Comparison of ENCODE assay signal across 9 mouse cellular contexts in the genomic region with DNA sequence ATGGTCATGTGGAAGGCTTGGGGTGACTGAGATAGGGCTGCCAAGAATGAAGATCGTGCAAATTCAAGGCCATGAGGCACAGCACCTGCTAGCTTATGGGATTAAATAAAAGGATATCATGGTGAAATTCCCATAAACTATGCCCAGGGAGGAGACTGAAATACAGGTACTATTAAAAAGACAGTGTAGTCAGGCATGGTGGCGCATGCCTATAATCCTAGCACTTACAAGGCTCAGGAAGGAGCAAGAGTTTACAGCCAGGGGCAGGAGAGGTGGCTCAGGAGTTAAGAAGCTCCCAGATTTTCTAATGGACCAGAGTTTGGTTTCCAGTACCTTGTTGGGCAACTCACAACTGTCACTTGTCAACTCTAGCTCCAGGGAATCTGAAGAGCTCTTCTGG. TPM values are rescaled to one million over a fixed set of nuclear protein-coding genes. Genes with fewer than 3 reads are reported as not detected.
"Had no signal": no experiment of that assay in that cellular context is flagged by ENCODE, and none has a peak within 500 bp of the region (broad histone marks: within the 10 kb centered on the region; RNA-seq: fewer than 3 reads in every experiment).

No protein-coding gene starts in this region.

- DNase-seq: heart, postnatal 14 days; heart, postnatal 36 days; heart, postnatal 4 days; kidney, adult 11 months; kidney, adult 18-20 months; layer of hippocampus, adult 9-11 months; layer of hippocampus, postnatal 36 days had no signal

RNA-seq across cellular contexts. Expression of a gene that starts 31.9 kb away (rescaled TPM):
- polyA plus RNA-seq: heart, embryonic 14.5 days; inflammation-experienced regulatory T-cells, adult 6 months had no signal
